Mouse (Mus musculus) thymus, postnatal 10 days (tissue): ENCODE data around the gene Slc6a6.

Experiments
- DNase-seq, 2 experiments: peaks; one replicate each; pipeline ENCODE4 v3.0.0; 2021; ENCODE audit warnings: low spot score in 2 of 2

Gene Slc6a6

DNA sequence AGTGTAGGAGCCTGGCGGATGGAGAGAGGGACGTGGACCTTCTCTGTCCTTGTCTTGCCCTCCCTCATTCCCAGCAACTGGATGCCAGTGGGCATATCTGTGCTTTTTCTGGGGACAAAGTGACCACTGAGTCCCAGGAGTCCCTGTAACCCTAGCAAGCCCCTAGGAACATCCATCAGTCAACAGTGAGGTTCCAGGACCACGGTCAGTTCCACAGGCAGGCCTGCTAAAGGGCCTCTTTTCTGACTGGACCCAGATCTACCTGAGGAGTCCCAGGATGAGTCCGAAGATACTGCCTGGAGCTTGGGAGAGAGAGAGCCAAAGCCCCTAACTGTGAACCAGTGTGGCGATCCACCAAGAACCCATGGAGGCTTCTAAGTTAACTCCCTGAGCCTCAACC is 90.1 kb downstream of the Slc6a6 start:
- DNase-seq, result no peak

DNA sequence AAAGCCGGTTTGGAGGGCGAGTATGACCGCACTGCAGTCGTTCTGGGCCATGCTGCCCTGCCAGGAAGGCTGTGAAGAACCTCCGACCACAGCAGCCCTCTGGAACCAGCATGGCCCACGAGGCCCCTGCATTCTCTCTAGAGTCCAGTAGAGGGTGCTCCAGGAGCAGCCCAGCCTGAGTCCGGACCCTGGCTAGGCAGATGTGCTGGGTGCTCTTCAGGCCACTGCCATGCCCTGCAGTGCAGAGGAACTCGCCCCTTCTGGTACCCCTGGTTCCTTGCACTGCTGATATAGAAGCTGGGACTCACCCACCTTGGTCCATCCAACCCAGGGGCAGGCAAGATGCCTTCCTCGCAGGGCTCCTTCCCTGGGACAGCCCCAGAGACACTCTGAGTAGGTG is 92.7 kb downstream of the Slc6a6 start:
- peak; percentile 13 to 51 for DNase-seq

DNA sequence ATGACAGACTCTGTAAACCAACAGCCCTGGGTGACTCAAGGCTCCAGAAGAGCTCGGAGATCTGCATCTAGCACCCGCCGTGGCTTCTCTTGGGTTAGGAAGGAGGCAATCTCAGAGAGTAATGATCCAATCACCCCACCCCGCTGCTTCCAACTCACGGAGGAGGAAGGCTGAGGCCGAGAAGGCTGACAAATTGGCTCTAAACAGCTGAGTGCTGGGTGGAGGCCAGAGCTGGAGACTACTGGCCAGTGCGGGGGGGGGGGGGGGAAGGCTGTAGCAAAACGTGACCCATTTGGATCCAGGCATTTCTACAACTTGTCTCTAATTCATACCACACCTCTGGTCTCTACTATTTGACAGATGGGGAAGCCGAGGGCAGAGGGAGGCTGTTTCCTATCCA is 95.4 kb downstream of the Slc6a6 start:
- no peak for DNase-seq

DNA sequence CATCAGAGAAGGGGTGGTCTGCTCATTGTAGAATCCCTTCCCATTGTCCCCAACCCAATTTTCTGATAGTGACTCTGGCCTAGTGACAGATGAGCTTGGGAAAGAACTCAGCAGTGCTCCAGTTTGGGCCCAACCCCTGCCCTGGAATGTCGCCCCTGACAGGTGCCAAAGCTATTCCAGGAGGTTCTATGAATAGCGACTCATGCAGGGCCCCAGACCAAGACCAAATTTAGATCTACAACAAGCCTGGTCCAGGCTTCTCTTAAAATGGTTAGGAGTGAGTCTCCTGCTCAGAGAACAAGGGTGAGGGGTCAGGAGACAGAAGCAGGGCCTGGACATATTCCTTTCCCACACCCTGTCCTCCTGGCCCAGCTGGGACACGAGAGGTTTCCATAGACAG is 101.2 kb downstream of the Slc6a6 start:
- DNase-seq, result no peak

DNA sequence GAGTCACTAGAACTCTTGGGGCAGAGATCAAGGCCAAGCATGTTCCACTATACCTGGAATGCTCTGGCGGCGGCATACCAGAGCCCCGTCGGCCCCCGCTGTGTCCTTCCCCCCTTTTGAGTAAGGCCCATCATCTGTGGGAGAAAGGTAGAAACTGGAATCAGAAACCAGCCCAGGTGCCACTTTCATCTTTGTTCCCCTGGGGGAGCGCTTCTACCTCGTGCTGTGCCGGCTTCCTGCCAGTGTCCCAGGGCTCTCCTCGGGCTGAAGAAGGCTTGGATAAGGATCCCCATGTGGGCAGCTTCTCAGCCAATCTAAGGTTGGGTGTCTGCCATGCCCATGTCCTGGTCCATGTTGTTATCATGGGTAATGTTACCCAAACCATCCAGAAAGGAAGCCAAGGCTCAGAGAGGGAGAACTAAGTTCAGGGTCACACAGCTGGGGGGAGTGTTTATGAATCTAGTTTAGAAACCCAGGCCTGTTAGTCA is 104.5 kb downstream of the Slc6a6 start:
- no peak for DNase-seq

DNA sequence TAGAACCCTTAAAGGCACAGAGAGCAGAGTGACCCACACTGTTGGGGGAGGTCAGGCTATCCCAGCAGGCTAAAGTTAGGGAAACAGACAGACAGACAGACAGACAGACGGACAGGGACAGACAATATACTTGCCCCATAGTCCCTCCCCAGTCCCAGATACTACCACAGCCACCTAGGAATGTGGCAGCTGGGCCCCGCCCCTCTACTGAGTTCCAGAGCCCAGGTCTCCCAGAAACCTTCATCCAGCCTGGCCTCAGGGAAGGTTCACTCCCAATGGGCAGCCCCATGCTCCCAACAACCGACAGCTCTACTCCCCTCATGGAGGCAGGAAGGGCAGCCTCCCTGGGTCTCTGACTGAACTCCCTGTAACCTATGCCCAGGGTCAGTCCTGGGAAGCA is 111.8 kb downstream of the Slc6a6 start:
- DNase-seq, result no peak

DNA sequence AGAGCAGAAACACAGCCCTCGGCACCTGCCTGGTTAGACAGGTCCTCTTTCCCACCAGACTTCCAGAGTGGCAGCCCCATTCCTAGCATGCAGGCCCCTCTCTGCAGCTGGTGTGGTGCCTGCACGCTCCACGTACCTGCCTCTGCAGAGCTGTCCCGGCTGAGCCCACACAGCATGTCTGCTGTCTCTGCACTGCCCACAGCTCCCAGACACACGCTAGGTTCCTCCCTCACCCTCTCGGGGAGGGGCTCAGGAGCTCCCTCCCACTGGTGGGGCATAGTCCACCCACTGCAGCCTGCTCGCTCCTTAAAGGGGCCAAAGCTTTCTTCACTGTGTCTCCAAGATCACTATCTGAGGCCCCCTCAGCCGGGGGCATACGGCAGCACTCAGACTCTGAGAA is 112.2 kb downstream of the Slc6a6 start:
- no peak for DNase-seq

DNA sequence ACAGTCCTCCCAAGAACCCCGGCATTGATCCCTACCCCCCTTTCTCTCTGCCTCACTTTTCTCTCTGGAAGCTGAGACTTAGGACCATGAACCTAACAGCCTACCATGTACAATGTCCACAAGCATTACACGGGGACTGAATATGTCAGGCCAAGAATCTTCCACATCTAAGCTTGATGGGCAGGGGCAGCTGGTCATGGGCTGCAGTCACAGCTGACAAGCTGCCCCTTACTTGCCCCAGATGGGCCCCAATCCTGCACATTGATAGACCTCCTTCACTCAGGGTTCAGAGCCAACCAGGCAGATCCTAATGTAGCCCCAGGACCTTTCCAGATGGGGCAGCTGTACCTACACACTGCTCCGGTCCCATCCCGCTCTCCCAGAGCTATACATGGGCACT is 112.9 kb downstream of the Slc6a6 start:
- DNase-seq, result no peak

DNA sequence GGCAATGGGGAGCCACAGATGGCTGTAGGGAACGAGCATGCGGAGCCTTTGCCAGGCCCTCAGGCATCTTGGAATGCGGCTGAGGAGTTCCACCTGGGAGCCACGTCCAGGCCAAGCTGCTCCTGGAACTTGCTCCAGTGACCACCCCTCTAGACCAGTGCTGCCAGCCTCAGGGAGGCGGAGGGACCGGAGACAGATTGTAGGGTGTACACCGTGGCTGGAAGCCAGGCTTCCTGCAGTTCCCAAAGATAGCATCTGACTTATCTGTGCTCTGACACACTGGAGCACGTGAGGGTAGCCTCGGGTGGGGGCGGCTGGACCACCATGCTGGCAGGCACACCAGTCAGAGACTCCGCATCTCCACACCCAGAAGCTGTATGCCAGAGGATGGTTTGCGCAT is 114.6 kb downstream of the Slc6a6 start:
- no peak for DNase-seq

DNA sequence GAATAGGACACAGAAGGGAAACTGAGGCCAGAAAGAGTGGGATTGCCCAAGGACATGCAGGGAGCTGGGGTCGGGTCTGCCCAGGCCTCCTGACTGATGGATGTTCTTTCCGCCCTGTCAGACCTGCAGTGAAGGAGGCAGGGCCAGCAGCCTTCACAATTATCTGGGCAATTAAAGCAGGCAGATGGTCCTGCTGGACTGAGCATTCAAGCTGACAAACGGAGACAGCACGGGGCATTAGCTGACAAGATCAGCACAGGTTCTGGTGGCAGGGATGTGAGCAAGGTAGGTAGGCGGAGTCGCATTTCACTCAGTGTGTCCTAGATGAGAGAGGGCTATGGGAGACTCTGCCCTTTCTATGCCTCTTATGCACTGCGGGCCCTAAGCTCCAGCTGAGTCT is 120.3 kb downstream of the Slc6a6 start:
- DNase-seq, result no peak

DNA sequence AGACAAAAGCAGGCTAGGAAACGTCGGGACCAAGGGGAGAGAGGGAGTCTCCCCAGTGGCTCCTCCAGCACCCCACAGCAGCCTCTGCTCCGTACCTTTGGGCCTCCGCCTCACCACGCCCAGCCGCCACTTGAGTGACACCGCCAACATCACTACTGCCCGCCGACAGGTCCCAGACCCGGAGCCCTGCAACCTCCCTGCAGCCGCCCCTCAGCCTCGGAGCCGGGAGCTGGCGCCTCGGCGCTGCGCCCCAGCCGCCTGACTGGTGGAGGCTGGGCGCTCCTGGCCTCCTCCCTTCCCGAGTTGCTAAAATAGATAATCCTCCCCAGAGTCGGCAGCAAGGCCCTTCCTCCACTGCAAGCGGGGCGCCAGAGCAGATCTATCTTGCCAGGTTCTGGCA is 123.3 kb downstream of the Slc6a6 start:
- DNase-seq, result no peak

DNA sequence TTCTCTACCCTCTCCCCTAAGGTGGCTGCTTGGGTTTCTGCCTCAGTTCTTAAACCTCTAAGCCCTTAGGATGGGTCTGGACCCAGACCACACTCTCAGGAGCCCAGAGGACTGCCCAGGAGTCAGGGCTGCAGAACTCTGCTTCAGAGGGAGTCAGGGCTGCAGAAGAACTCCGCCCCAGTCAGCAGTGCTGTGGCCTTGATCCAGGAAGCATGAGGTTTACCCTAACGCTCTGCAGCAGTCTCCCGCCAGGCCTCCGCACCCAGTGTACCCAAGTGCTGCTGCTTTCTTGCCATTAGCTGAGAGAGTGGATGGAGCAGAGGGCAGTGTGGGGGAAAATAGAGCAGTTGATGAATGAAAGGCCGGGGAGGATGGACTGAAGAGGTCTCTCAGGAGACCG is 124.2 kb downstream of the Slc6a6 start:
- no peak for DNase-seq
